In the genomic region with DNA sequence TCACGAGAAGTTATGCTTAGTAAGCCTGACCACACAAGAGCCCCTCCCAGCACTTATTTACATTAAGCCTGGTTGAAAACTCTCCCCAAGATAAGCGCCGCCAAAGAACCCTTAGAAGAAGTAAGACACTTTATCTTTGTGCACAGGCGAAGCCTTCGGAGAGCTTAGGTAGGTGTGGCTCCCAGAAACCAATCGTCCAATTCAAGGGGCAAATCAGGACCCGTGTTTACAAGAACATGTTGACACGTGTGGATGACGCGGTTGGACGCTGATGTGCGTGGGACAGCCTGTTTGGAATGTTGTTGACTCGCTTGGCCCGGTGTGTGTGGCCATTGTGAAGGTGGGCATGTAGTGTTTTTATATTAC, we compare ENCODE assay signal across 8 mouse cellular contexts. TPM values are rescaled to one million over a fixed set of nuclear protein-coding genes. Genes with fewer than 3 reads are reported as not detected.
DNase-seq lines count a peak whose midpoint lies in the region; ATAC-seq and TF ChIP-seq lines count a peak whose summit lies in the region.

No protein-coding gene starts in this region.

- peak overlapping the region; percentile 99 for H3K4me3 ChIP-seq in heart, embryonic 12.5 days
- peak overlapping the region; percentile 77 to 86 for H3K4me3 ChIP-seq in ES-E14 (ENCODE audit: insufficient read depth in 1 of 2, low read depth in 1 of 2, low read length in 2 of 2, poor library complexity in 1 of 2, severe bottlenecking in 1 of 2)
- H3K4me3 ChIP-seq in forebrain, embryonic 14.5 days (ENCODE audit: low read depth, low read length), result peak overlapping the region; percentile 92
- peak overlapping the region; percentile 74 to 95 for H3K4me3 ChIP-seq in liver, embryonic 14.5 days (ENCODE audit: insufficient read depth in 1 of 2, low read depth in 2 of 2, low read length in 2 of 2)

- no peak for TF ChIP-seq CTCF in liver, embryonic 14.5 days (IDR thresholded peaks at IDR 0.05; ENCODE audit: low read depth)

- intact Hi-C loops in heart, postnatal 10 days (cut with DNase I), result loop anchor here (2.0 to 5.0 kb wide), 3 partner anchors 41 to 59 kb away; a partner anchor contains a TSS
- intact Hi-C loops in left cerebral cortex, postnatal 4 days (cut with DNase I), result no loop called here

- no peaks in the 10 kb centered on the region for H3K9me3 ChIP-seq in heart, embryonic 12.5 days (replicated peaks)
- H3K9me3 ChIP-seq in ES-E14 (ENCODE audit: control insufficient read depth, insufficient read depth, low read depth, low read length), result no peaks in the 10 kb centered on the region
- no peaks in the 10 kb centered on the region for H3K9me3 ChIP-seq in forebrain, embryonic 14.5 days (replicated peaks; ENCODE audit: control insufficient read depth, low read length)
- no peaks in the 10 kb centered on the region for H3K9me3 ChIP-seq in liver, embryonic 14.5 days (ENCODE audit: control insufficient read depth, low read length)

- in situ Hi-C loops in ES-E14 (cut with MboI; ENCODE audit: low sequenced_read_pairs in 2 of 2, unreplicated experiment in 2 of 2), result no loop called here

- H3K4me2 ChIP-seq in heart, embryonic 12.5 days, result peak overlapping the region; percentile 79
- peak overlapping the region; percentile 90 for H3K4me2 ChIP-seq in forebrain, embryonic 14.5 days (ENCODE audit: low read length)
- H3K4me2 ChIP-seq in liver, embryonic 14.5 days (ENCODE audit: low read depth), result peak overlapping the region; percentile 99

- H3K4me1 ChIP-seq in heart, embryonic 12.5 days (replicated peaks), result peaks cover 19% of the 10 kb centered on the region
- H3K4me1 ChIP-seq in ES-E14 (ENCODE audit: control insufficient read depth in 2 of 2, insufficient read depth in 2 of 2, low read length in 2 of 2, poor library complexity in 1 of 2), result peaks cover 0 to 5% of the 10 kb centered on the region in 2 experiments; a peak in 2 of 4 replicates
- H3K4me1 ChIP-seq in forebrain, embryonic 14.5 days (ENCODE audit: control insufficient read depth, insufficient read depth, low read length), result peaks cover 8% of the 10 kb centered on the region; the same call in 1 of the 2 replicates
- peaks cover 25 to 34% of the 10 kb centered on the region in 2 experiments for H3K4me1 ChIP-seq in liver, embryonic 14.5 days (replicated peaks; ENCODE audit: control insufficient read depth in 2 of 2, insufficient read depth in 2 of 2, low read length in 1 of 2)

- H3K36me3 ChIP-seq in heart, embryonic 12.5 days, result no peaks in the 10 kb centered on the region
- H3K36me3 ChIP-seq in ES-E14 (ENCODE audit: control insufficient read depth, insufficient read depth, low read length, poor library complexity, severe bottlenecking), result no peaks in the 10 kb centered on the region
- H3K36me3 ChIP-seq in forebrain, embryonic 14.5 days (ENCODE audit: control insufficient read depth, insufficient read depth, low read length), result no peaks in the 10 kb centered on the region
- no peaks in the 10 kb centered on the region for H3K36me3 ChIP-seq in liver, embryonic 14.5 days (replicated peaks; ENCODE audit: control insufficient read depth, insufficient read depth, low read depth)

- under 1% methylated on average over 14 of the region's 14 CpGs for WGBS in heart, embryonic 12.5 days
- WGBS in forebrain, embryonic 14.5 days, result under 1% methylated on average over 14 of the region's 14 CpGs
- WGBS in liver, embryonic 14.5 days (ENCODE audit: insufficient replicate concordance), result under 1% methylated on average over 14 of the region's 14 CpGs

- peak overlapping the region; percentile 87; the same call in 1 of the 2 replicates for H3K9ac ChIP-seq in heart, embryonic 12.5 days
- 0 out of 2 replicates have a peak overlapping the region, but pooled peaks have one; percentile 35 for H3K9ac ChIP-seq in ES-E14 (ENCODE audit: insufficient read depth, low read depth, low read length, poor library complexity, severe bottlenecking)
- H3K9ac ChIP-seq in forebrain, embryonic 14.5 days (ENCODE audit: low read length), result peak overlapping the region; percentile 32; the same call in 1 of the 2 replicates
- peak overlapping the region; percentile 85 for H3K9ac ChIP-seq in liver, embryonic 14.5 days (replicated peaks)

- H3K27ac ChIP-seq in heart, embryonic 12.5 days (ENCODE audit: poor library complexity, severe bottlenecking), result peak overlapping the region; percentile 82
- H3K27ac ChIP-seq in ES-E14 (ENCODE audit: insufficient read depth, low read depth, low read length, poor library complexity, severe bottlenecking), result no peak overlapping the region
- no peak overlapping the region for H3K27ac ChIP-seq in forebrain, embryonic 14.5 days (ENCODE audit: low read depth, low read length)
- H3K27ac ChIP-seq in liver, embryonic 14.5 days, result peak overlapping the region; percentile 94

- H3K27me3 ChIP-seq in heart, embryonic 12.5 days (replicated peaks), result no peaks in the 10 kb centered on the region
- no peaks in the 10 kb centered on the region; the same call in 1 of the 2 replicates for H3K27me3 ChIP-seq in forebrain, embryonic 14.5 days (replicated peaks; ENCODE audit: control insufficient read depth, insufficient read depth, low read length)
- H3K27me3 ChIP-seq in liver, embryonic 14.5 days (ENCODE audit: control insufficient read depth, insufficient read depth, low read length), result no peaks in the 10 kb centered on the region

- peak; percentile 95 for TF ChIP-seq EP300 in liver, embryonic 14.5 days (IDR thresholded peaks at IDR 0.05; ENCODE audit: low read depth)

- DNase-seq in heart, postnatal 10 days, result no peak
- DNase-seq in ES-E14 (ENCODE audit: low read depth, low spot score), result peak; percentile 69
- DNase-seq in forebrain, embryonic 14.5 days (ENCODE audit: low spot score), result peak; percentile 82
- peak; percentile 97 to 99 (median 98) for DNase-seq in liver, embryonic 14.5 days (ENCODE audit: low read depth in 3 of 3, low spot score in 3 of 3)
- DNase-seq in telencephalon, adult 2 months (ENCODE audit: low read depth, low spot score), result peak; percentile 73
- no peak for DNase-seq in adrenal gland, postnatal 14 days
- no peak for DNase-seq in left cerebral cortex, postnatal 4 days

- ATAC-seq in heart, embryonic 12.5 days (ENCODE audit: insufficient number of reproducible peaks, low FRiP score), result peak; percentile 90
- peak; percentile 73 for ATAC-seq in forebrain, embryonic 14.5 days
- ATAC-seq in liver, embryonic 14.5 days (ENCODE audit: insufficient read depth), result peak; percentile 91

TF ChIP-seq in ES-E14, 5 proteins besides CTCF, POLR2A, EP300 and RAD21:
- TF ChIP-seq HCFC1 (IDR thresholded peaks at IDR 0.05; ENCODE audit: borderline replicate concordance, insufficient read depth, low read length) (0 out of 2 replicates have a peak, but pooled peaks have one; percentile 9), CHD2 (IDR thresholded peaks at IDR 0.05; ENCODE audit: low read depth, low read length) (no peak), ZNF384 (IDR thresholded peaks at IDR 0.05; ENCODE audit: low read depth, low read length) (no peak)
TF ChIP-seq in ES-E14: peak in this region for 1.

RNA-seq across cellular contexts. Expression of a gene that starts 0.4 kb away (rescaled TPM):
- 29.1 and 32.2 TPM in 2 replicates for polyA plus RNA-seq in heart, embryonic 12.5 days (2016; fragmentation: Nextera tagmentation; extraction: Ambion mirVana)
- total RNA-seq in heart, postnatal 10 days (2021), result 10 to 100 TPM; 74.1 to 78.3 TPM
- total RNA-seq in ES-E14 (2012; rRNA removed), result 2.8 and 2.9 TPM in 2 replicates
- polyA plus RNA-seq in forebrain, embryonic 14.5 days (2014; fragmentation: Nextera tagmentation; extraction: Ambion mirVana), result 25.1 and 33.3 TPM in 2 replicates
- 28.8 and 31.4 TPM in 2 replicates for polyA plus RNA-seq in liver, embryonic 14.5 days (2012; rRNA removed)
- polyA plus RNA-seq in liver, embryonic 14.5 days (2014; fragmentation: Nextera tagmentation; extraction: Ambion mirVana), result 38.1 and 44.2 TPM in 2 replicates
- total RNA-seq in adrenal gland, postnatal 14 days (2021), result 52.3 and 53.0 TPM in 2 replicates
- 10 to 100 TPM; 14.2 to 15.5 TPM for total RNA-seq in left cerebral cortex, postnatal 4 days (2021)

RNA-seq across cellular contexts. Expression of a gene that starts 42.1 kb away (rescaled TPM):
- 145 and 154 TPM in 2 replicates for polyA plus RNA-seq in heart, embryonic 12.5 days (2016; fragmentation: Nextera tagmentation; extraction: Ambion mirVana)
- total RNA-seq in heart, postnatal 10 days (2021), result 10 to 100 TPM; 74.8 to 86.4 TPM
- 86.8 and 120 TPM in 2 replicates for total RNA-seq in ES-E14 (2012; rRNA removed)
- 40.1 TPM in 2 replicates for polyA plus RNA-seq in forebrain, embryonic 14.5 days (2014; fragmentation: Nextera tagmentation; extraction: Ambion mirVana)
- 3.5 and 5.8 TPM in 2 replicates for polyA plus RNA-seq in liver, embryonic 14.5 days (2012; rRNA removed)
- 8.2 and 8.6 TPM in 2 replicates for polyA plus RNA-seq in liver, embryonic 14.5 days (2014; fragmentation: Nextera tagmentation; extraction: Ambion mirVana)
- total RNA-seq in adrenal gland, postnatal 14 days (2021), result 57.7 and 61.3 TPM in 2 replicates
- 10 to 100 TPM; 52.3 to 53.4 TPM for total RNA-seq in left cerebral cortex, postnatal 4 days (2021)

RNA-seq across cellular contexts. Expression of a gene that starts 46.1 kb away (rescaled TPM):
- polyA plus RNA-seq in heart, embryonic 12.5 days (2016; fragmentation: Nextera tagmentation; extraction: Ambion mirVana), result 13.3 and 13.4 TPM in 2 replicates
- 10 to 100 TPM; 11.0 to 12.7 TPM for total RNA-seq in heart, postnatal 10 days (2021)
- total RNA-seq in ES-E14 (2012; rRNA removed), result 29.2 and 30.4 TPM in 2 replicates
- 12.6 and 14.7 TPM in 2 replicates for polyA plus RNA-seq in forebrain, embryonic 14.5 days (2014; fragmentation: Nextera tagmentation; extraction: Ambion mirVana)
- 2.2 and 3.7 TPM in 2 replicates for polyA plus RNA-seq in liver, embryonic 14.5 days (2012; rRNA removed)
- 5.8 and 6.5 TPM in 2 replicates for polyA plus RNA-seq in liver, embryonic 14.5 days (2014; fragmentation: Nextera tagmentation; extraction: Ambion mirVana)
- 26.8 and 31.2 TPM in 2 replicates for total RNA-seq in adrenal gland, postnatal 14 days (2021)
- total RNA-seq in left cerebral cortex, postnatal 4 days (2021), result 10 to 100 TPM; 17.6 to 18.0 TPM

Comparison
In these comparisons a context has a peak if more than half of its experiments do, and no peak if none do; other contexts are left out.
1. H3K27ac ChIP-seq: peak in heart, embryonic 12.5 days (single experiment) and liver, embryonic 14.5 days (single experiment); none in ES-E14 (single experiment) and forebrain, embryonic 14.5 days (single experiment).
2. H3K9ac ChIP-seq: peak in every context shown above with its lines; median percentile 87 in heart, embryonic 12.5 days; 85 in liver, embryonic 14.5 days; 35 in ES-E14; 32 in forebrain, embryonic 14.5 days.
3. DNase-seq: peak in ES-E14 (single experiment), forebrain, embryonic 14.5 days (single experiment), liver, embryonic 14.5 days (3 of 3) and telencephalon, adult 2 months (single experiment); none in heart, postnatal 10 days (0 of 2), adrenal gland, postnatal 14 days (single experiment) and left cerebral cortex, postnatal 4 days (single experiment).
4. Peak in every context shown above with its lines, with median percentiles within 50 percentile points of each other: ATAC-seq, H3K4me2 ChIP-seq and H3K4me3 ChIP-seq.